Mouse (Mus musculus): ENCODE measurements around the gene Nt5m. TPM values are rescaled to one million over a fixed set of nuclear protein-coding genes. Genes with fewer than 3 reads are reported as not detected.

The Nt5m gene
- polyA plus RNA-seq, 1 experiment from 2014 or later = 25.7 TPM

GRCm38 (mm10) chr11:59880031-59880430 is 40.8 kb downstream of the Nt5m start:
- H3K27me3 ChIP-seq (replicated peaks; ENCODE audit: insufficient read depth, low read length) = no peaks in the 10 kb centered on the region
- no peaks in the 10 kb centered on the region for H3K4me1 ChIP-seq (ENCODE audit: insufficient read depth, low read depth, low read length)
- no peak overlapping the region for H3K4me3 ChIP-seq (ENCODE audit: low read depth, low read length)
- no peaks in the 10 kb centered on the region for H3K9me3 ChIP-seq (ENCODE audit: low read length)
- TF ChIP-seq CTCF (IDR thresholded peaks at IDR 0.05) = peak; percentile 94
- TF ChIP-seq EP300 (IDR thresholded peaks at IDR 0.05) = no peak
- H3K27ac ChIP-seq (ENCODE audit: low read length) = no peak overlapping the region
- no peak overlapping the region for H3K4me2 ChIP-seq (replicated peaks; ENCODE audit: low read depth, low read length)
- peak; percentile 78 for ATAC-seq
- H3K36me3 ChIP-seq (ENCODE audit: insufficient read depth, low read length) = peaks cover 12% of the 10 kb centered on the region; the same call in 1 of the 2 replicates
- 22% methylated on average over 2 of the region's 2 CpGs for WGBS
- peak; percentile 90 for DNase-seq (ENCODE audit: low spot score)
- H3K9ac ChIP-seq (replicated peaks; ENCODE audit: low read depth) = no peak overlapping the region

GRCm38 (mm10) chr11:59885217-59885986 is 46.2 kb downstream of the Nt5m start:
- Histone ChIP-seq H3K9me3 (ENCODE audit: low read length) (no peaks in the 10 kb centered on the region), H3K4me1 (ENCODE audit: insufficient read depth, low read depth, low read length) (no peaks in the 10 kb centered on the region), H3K4me2 (replicated peaks; ENCODE audit: low read depth, low read length) (no peak overlapping the region), H3K9ac (replicated peaks; ENCODE audit: low read depth) (no peak overlapping the region), H3K4me3 (ENCODE audit: low read depth, low read length) (no peak overlapping the region), H3K27ac (ENCODE audit: low read length) (peak overlapping the region; percentile 60), H3K36me3 (ENCODE audit: insufficient read depth, low read length) (no peaks in the 10 kb centered on the region), H3K27me3 (replicated peaks; ENCODE audit: insufficient read depth, low read length) (no peaks in the 10 kb centered on the region)
- 36% methylated on average over 17 of the region's 17 CpGs for WGBS
- DNase-seq (ENCODE audit: low spot score) = peak; percentile 68
- TF ChIP-seq EP300 (IDR thresholded peaks at IDR 0.05) (no peak; the same call in 1 of the 2 replicates), CTCF (IDR thresholded peaks at IDR 0.05) (peak; percentile 61)
- peak; percentile 75 for ATAC-seq

- 56% methylated on average over 1 of the region's 1 CpGs for WGBS
- Histone ChIP-seq H3K36me3 (ENCODE audit: insufficient read depth, low read length) (no peaks in the 10 kb centered on the region), H3K4me3 (ENCODE audit: low read depth, low read length) (no peak overlapping the region), H3K9me3 (ENCODE audit: low read length) (no peaks in the 10 kb centered on the region), H3K27me3 (replicated peaks; ENCODE audit: insufficient read depth, low read length) (no peaks in the 10 kb centered on the region), H3K4me1 (ENCODE audit: insufficient read depth, low read depth, low read length) (no peaks in the 10 kb centered on the region), H3K27ac (ENCODE audit: low read length) (no peak overlapping the region), H3K4me2 (replicated peaks; ENCODE audit: low read depth, low read length) (no peak overlapping the region), H3K9ac (replicated peaks; ENCODE audit: low read depth) (no peak overlapping the region)
- DNase-seq (ENCODE audit: low spot score) (no peak), ATAC-seq (no peak)
- TF ChIP-seq EP300 (IDR thresholded peaks at IDR 0.05) (no peak), CTCF (IDR thresholded peaks at IDR 0.05) (no peak)
Measured at GRCm38 (mm10) chr11:59886952-59887351, 47.7 kb downstream of the Nt5m start.

- 78% methylated on average over 5 of the region's 5 CpGs for WGBS
- ATAC-seq = no peak
- Histone ChIP-seq H3K9me3 (ENCODE audit: low read length) (no peaks in the 10 kb centered on the region), H3K27me3 (replicated peaks; ENCODE audit: insufficient read depth, low read length) (no peaks in the 10 kb centered on the region), H3K4me1 (ENCODE audit: insufficient read depth, low read depth, low read length) (no peaks in the 10 kb centered on the region), H3K27ac (ENCODE audit: low read length) (no peak overlapping the region), H3K4me2 (replicated peaks; ENCODE audit: low read depth, low read length) (no peak overlapping the region), H3K9ac (replicated peaks; ENCODE audit: low read depth) (no peak overlapping the region), H3K4me3 (ENCODE audit: low read depth, low read length) (no peak overlapping the region), H3K36me3 (ENCODE audit: insufficient read depth, low read length) (no peaks in the 10 kb centered on the region)
- no peak for TF ChIP-seq EP300 (IDR thresholded peaks at IDR 0.05)
- TF ChIP-seq CTCF (IDR thresholded peaks at IDR 0.05) = no peak
- DNase-seq (ENCODE audit: low spot score) = no peak
Measured at GRCm38 (mm10) chr11:59888151-59888550, 48.9 kb downstream of the Nt5m start.

- Histone ChIP-seq H3K9ac (replicated peaks; ENCODE audit: low read depth) (no peak overlapping the region), H3K27me3 (replicated peaks; ENCODE audit: insufficient read depth, low read length) (no peaks in the 10 kb centered on the region), H3K4me3 (ENCODE audit: low read depth, low read length) (no peak overlapping the region), H3K27ac (ENCODE audit: low read length) (no peak overlapping the region), H3K4me2 (replicated peaks; ENCODE audit: low read depth, low read length) (no peak overlapping the region), H3K4me1 (ENCODE audit: insufficient read depth, low read depth, low read length) (no peaks in the 10 kb centered on the region), H3K9me3 (ENCODE audit: low read length) (no peaks in the 10 kb centered on the region), H3K36me3 (ENCODE audit: insufficient read depth, low read length) (no peaks in the 10 kb centered on the region)
- no peak for ATAC-seq
- 66% methylated on average over 6 of the region's 6 CpGs for WGBS
- no peak for TF ChIP-seq EP300 (IDR thresholded peaks at IDR 0.05)
- no peak for TF ChIP-seq CTCF (IDR thresholded peaks at IDR 0.05)
- DNase-seq (ENCODE audit: low spot score) = no peak
Measured at GRCm38 (mm10) chr11:59891854-59892253, 52.6 kb downstream of the Nt5m start.

GRCm38 (mm10) chr11:59893153-59893788 is 54.0 kb downstream of the Nt5m start:
- TF ChIP-seq CTCF (IDR thresholded peaks at IDR 0.05) (no peak), EP300 (IDR thresholded peaks at IDR 0.05) (no peak)

More at GRCm38 (mm10) chr11:59893153-59893788, 54.0 kb downstream of the Nt5m start:
- 58% methylated on average over 10 of the region's 10 CpGs for WGBS
- H3K36me3 ChIP-seq (ENCODE audit: insufficient read depth, low read length) = no peaks in the 10 kb centered on the region
- no peak overlapping the region for H3K4me2 ChIP-seq (replicated peaks; ENCODE audit: low read depth, low read length)
- no peak overlapping the region for H3K9ac ChIP-seq (replicated peaks; ENCODE audit: low read depth)
- ATAC-seq = no peak
- no peaks in the 10 kb centered on the region for H3K4me1 ChIP-seq (ENCODE audit: insufficient read depth, low read depth, low read length)
- no peak for DNase-seq (ENCODE audit: low spot score)
- no peak overlapping the region for H3K4me3 ChIP-seq (ENCODE audit: low read depth, low read length)
- no peak overlapping the region for H3K27ac ChIP-seq (ENCODE audit: low read length)
- no peaks in the 10 kb centered on the region for H3K27me3 ChIP-seq (replicated peaks; ENCODE audit: insufficient read depth, low read length)
- no peaks in the 10 kb centered on the region for H3K9me3 ChIP-seq (ENCODE audit: low read length)

Data from lung, postnatal 0 days (tissue).